Mouse (Mus musculus) spleen, postnatal 14 days (tissue): ENCODE data around the gene Gm47841.

ENCODE experiments used
- DNase-seq, 2 experiments: peaks; one replicate each; pipeline ENCODE4 v3.0.0; 2021 to 2022; ENCODE audit warnings: low spot score in 2 of 2

Gm47841 gene

GRCm38 (mm10) chr15:101042613-101043012, 4.6 kb downstream of the Gm47841 start:
- peak in 1 of 2 experiments; percentile 25 for DNase-seq

- DNase-seq, result no peak
These were observed 5.2 kb downstream of the Gm47841 start for GRCm38 (mm10) chr15:101041966-101042365.

GRCm38 (mm10) chr15:101039651-101040050, 7.5 kb downstream of the Gm47841 start:
- DNase-seq, result no peak

- DNase-seq, result no peak
These were observed 18.2 kb downstream of the Gm47841 start for GRCm38 (mm10) chr15:101028960-101029359.

GRCm38 (mm10) chr15:101011352-101011751, 35.8 kb downstream of the Gm47841 start:
- no peak for DNase-seq

GRCm38 (mm10) chr15:101008386-101009010, 38.7 kb downstream of the Gm47841 start:
- no peak for DNase-seq

- no peak for DNase-seq
These were observed 40.0 kb downstream of the Gm47841 start for GRCm38 (mm10) chr15:101007236-101007635.

GRCm38 (mm10) chr15:101006251-101007040, 40.8 kb downstream of the Gm47841 start:
- no peak for DNase-seq

GRCm38 (mm10) chr15:101005717-101006116, 41.5 kb downstream of the Gm47841 start:
- DNase-seq, result no peak

- DNase-seq, result no peak
These were observed 42.7 kb downstream of the Gm47841 start for GRCm38 (mm10) chr15:101004538-101004937.

GRCm38 (mm10) chr15:101002466-101002865, 44.7 kb downstream of the Gm47841 start:
- DNase-seq, result no peak

- no peak for DNase-seq
These were observed 45.5 kb downstream of the Gm47841 start for GRCm38 (mm10) chr15:101001685-101002084.

- no peak for DNase-seq
These were observed 50.1 kb downstream of the Gm47841 start for GRCm38 (mm10) chr15:100997090-100997489.
